Mouse (Mus musculus) heart, embryonic 10.5 days (tissue): ENCODE measurements around the gene E130308A19Rik. TPM values are rescaled to one million over a fixed set of nuclear protein-coding genes. Genes with fewer than 3 reads are reported as not detected.

Source experiments
- DNase-seq: peaks from one replicate; pipeline ENCODE4 v3.0.0-alpha.2; 2017; ENCODE audit warnings: low spot score
- H3K27ac ChIP-seq: fragments of 300-500 bp; sonication (generic); 2 replicates; pipeline ENCODE4 v1.5.1; 2016; ENCODE audit warnings: mild to moderate bottlenecking
- H3K27me3 ChIP-seq: fragments of 300-500 bp; sonication (generic); 2 replicates; pipeline ENCODE4 v1.6.1; 2016; ENCODE audit warnings: mild to moderate bottlenecking; ENCODE audit not compliant: poor library complexity, insufficient read depth, severe bottlenecking
- H3K36me3 ChIP-seq: fragments of 300-500 bp; sonication (generic); 2 replicates; pipeline ENCODE4 v1.6.1; 2016; ENCODE audit warnings: mild to moderate bottlenecking, moderate library complexity
- H3K4me1 ChIP-seq: fragments of 300-500 bp; sonication (generic); 2 replicates; pipeline ENCODE4 v1.6.1; 2016; ENCODE audit warnings: mild to moderate bottlenecking
- H3K4me3 ChIP-seq: fragments of 300-500 bp; sonication (generic); 2 replicates; pipeline ENCODE4 v1.5.1; 2016; ENCODE audit warnings: mild to moderate bottlenecking, moderate library complexity
- H3K9me3 ChIP-seq: fragments of 300-500 bp; sonication (generic); 2 replicates; pipeline ENCODE4 v1.6.1; 2016; ENCODE audit warnings: mild to moderate bottlenecking, moderate library complexity
- WGBS: fragments of 180-500 bp; shearing (Covaris S2); methylation state at CpG from one replicate; pipeline ENCODE4 v1.1.7; 2016; 5-methylcytosine and 5-hydroxymethylcytosine counted together
- polyA plus RNA-seq: library from polyadenylated mRNA; unstranded; fragments of >200 nt; fragmentation: Nextera tagmentation; extraction: Ambion mirVana; gene quantifications from 2 replicates; pipeline ENCODE4 v1.2.1, GENCODE M21; 2016

Gene E130308A19Rik
- polyA plus RNA-seq, 1 experiment from 2014 or later, result 37.3 TPM

- no peak for DNase-seq
- peaks cover 8% of the 10 kb centered on the region; the same call in 1 of the 2 replicates for H3K4me1 ChIP-seq
- WGBS, result 88% methylated on average over 4 of the region's 4 CpGs
- no peaks in the 10 kb centered on the region for H3K27me3 ChIP-seq
- H3K27ac ChIP-seq, result no peak overlapping the region
- H3K4me3 ChIP-seq, result no peak overlapping the region
- 0 out of 2 replicates have a peak, but pooled peaks cover 3% of the 10 kb centered on the region for H3K36me3 ChIP-seq
- no peaks in the 10 kb centered on the region for H3K9me3 ChIP-seq
Observed at GRCm38 (mm10) chr4:59699014-59699792, 73.2 kb downstream of the E130308A19Rik start.

GRCm38 (mm10) chr4:59709321-59709720 lies 83.3 kb downstream of the E130308A19Rik start:
- peaks cover 7% of the 10 kb centered on the region; the same call in 1 of the 2 replicates for H3K4me1 ChIP-seq
- no peak for DNase-seq

GRCm38 (mm10) chr4:59710736-59711389 lies 84.9 kb downstream of the E130308A19Rik start:
- Histone ChIP-seq H3K4me3 (no peak overlapping the region), H3K9me3 (no peaks in the 10 kb centered on the region), H3K27me3 (no peaks in the 10 kb centered on the region), H3K36me3 (no peaks in the 10 kb centered on the region), H3K27ac (no peak overlapping the region), H3K4me1 (peaks cover 10% of the 10 kb centered on the region; the same call in 1 of the 2 replicates)
- 93% methylated on average over 8 of the region's 8 CpGs for WGBS
- DNase-seq, result no peak

More at GRCm38 (mm10) chr4:59709321-59709720, 83.3 kb downstream of the E130308A19Rik start:
- WGBS, result 80% methylated on average over 5 of the region's 5 CpGs
- no peaks in the 10 kb centered on the region for H3K36me3 ChIP-seq
- H3K27me3 ChIP-seq, result no peaks in the 10 kb centered on the region
- no peak overlapping the region for H3K27ac ChIP-seq
- no peaks in the 10 kb centered on the region for H3K9me3 ChIP-seq
- no peak overlapping the region for H3K4me3 ChIP-seq

GRCm38 (mm10) chr4:59712451-59712850 lies 86.4 kb downstream of the E130308A19Rik start:
- WGBS, result 65% methylated on average over 6 of the region's 6 CpGs
- Histone ChIP-seq H3K27ac (no peak overlapping the region), H3K4me3 (no peak overlapping the region), H3K9me3 (no peaks in the 10 kb centered on the region), H3K36me3 (no peaks in the 10 kb centered on the region), H3K4me1 (peaks cover 15% of the 10 kb centered on the region; the same call in 1 of the 2 replicates), H3K27me3 (no peaks in the 10 kb centered on the region)
- DNase-seq, result no peak

- no peak for DNase-seq
- no peak overlapping the region for H3K27ac ChIP-seq
- peaks cover 15% of the 10 kb centered on the region; the same call in 1 of the 2 replicates for H3K4me1 ChIP-seq
- no peak overlapping the region for H3K4me3 ChIP-seq
- no peaks in the 10 kb centered on the region for H3K9me3 ChIP-seq
- H3K36me3 ChIP-seq, result no peaks in the 10 kb centered on the region
- H3K27me3 ChIP-seq, result no peaks in the 10 kb centered on the region
- WGBS, result 77% methylated on average over 2 of the region's 2 CpGs
Observed at GRCm38 (mm10) chr4:59712955-59713354, 86.9 kb downstream of the E130308A19Rik start.

- no peak for DNase-seq
- WGBS, result 66% methylated on average over 6 of the region's 6 CpGs
- Histone ChIP-seq H3K9me3 (no peaks in the 10 kb centered on the region), H3K36me3 (0 out of 2 replicates have a peak, but pooled peaks cover 1% of the 10 kb centered on the region), H3K27ac (no peak overlapping the region), H3K4me1 (peaks cover 15% of the 10 kb centered on the region; the same call in 1 of the 2 replicates), H3K27me3 (no peaks in the 10 kb centered on the region), H3K4me3 (no peak overlapping the region)
Observed at GRCm38 (mm10) chr4:59714472-59714871, 88.5 kb downstream of the E130308A19Rik start.

- Histone ChIP-seq H3K4me1 (peaks cover 15% of the 10 kb centered on the region; the same call in 1 of the 2 replicates), H3K36me3 (peaks cover 6% of the 10 kb centered on the region), H3K27ac (no peak overlapping the region), H3K4me3 (no peak overlapping the region), H3K27me3 (no peaks in the 10 kb centered on the region), H3K9me3 (no peaks in the 10 kb centered on the region)
- DNase-seq, result no peak
- WGBS, result 79% methylated on average over 7 of the region's 7 CpGs
Observed at GRCm38 (mm10) chr4:59714926-59715325, 88.9 kb downstream of the E130308A19Rik start.

- Histone ChIP-seq H3K36me3 (peaks cover 12% of the 10 kb centered on the region), H3K4me1 (peaks cover 15% of the 10 kb centered on the region; the same call in 1 of the 2 replicates), H3K9me3 (no peaks in the 10 kb centered on the region), H3K27ac (no peak overlapping the region), H3K27me3 (no peaks in the 10 kb centered on the region), H3K4me3 (no peak overlapping the region)
- 89% methylated on average over 3 of the region's 3 CpGs for WGBS
- no peak for DNase-seq
Observed at GRCm38 (mm10) chr4:59715531-59715930, 89.5 kb downstream of the E130308A19Rik start.

GRCm38 (mm10) chr4:59717349-59717748 lies 91.3 kb downstream of the E130308A19Rik start:
- Histone ChIP-seq H3K27ac (no peak overlapping the region), H3K27me3 (no peaks in the 10 kb centered on the region), H3K4me1 (peaks cover 15% of the 10 kb centered on the region; the same call in 1 of the 2 replicates), H3K4me3 (no peak overlapping the region), H3K9me3 (no peaks in the 10 kb centered on the region), H3K36me3 (peaks cover 12% of the 10 kb centered on the region)
- no peak for DNase-seq
- 90% methylated on average over 4 of the region's 4 CpGs for WGBS

GRCm38 (mm10) chr4:59718542-59718941 lies 92.5 kb downstream of the E130308A19Rik start:
- Histone ChIP-seq H3K9me3 (no peaks in the 10 kb centered on the region), H3K27ac (no peak overlapping the region), H3K4me1 (peaks cover 14% of the 10 kb centered on the region; the same call in 1 of the 2 replicates), H3K27me3 (no peaks in the 10 kb centered on the region), H3K4me3 (no peak overlapping the region), H3K36me3 (peaks cover 12% of the 10 kb centered on the region)
- no peak for DNase-seq
- 72% methylated on average over 8 of the region's 8 CpGs for WGBS

- Histone ChIP-seq H3K9me3 (no peaks in the 10 kb centered on the region), H3K4me3 (no peak overlapping the region), H3K4me1 (0 out of 2 replicates have a peak, but pooled peaks cover 8% of the 10 kb centered on the region), H3K36me3 (peaks cover 12% of the 10 kb centered on the region), H3K27ac (no peak overlapping the region), H3K27me3 (no peaks in the 10 kb centered on the region)
- no peak for DNase-seq
- 84% methylated on average over 32 of the region's 32 CpGs for whole genome bisulfite sequencing
Observed at GRCm38 (mm10) chr4:59719481-59720355, 93.7 kb downstream of the E130308A19Rik start.

- no peak for DNase-seq
- H3K36me3 ChIP-seq, result peaks cover 12% of the 10 kb centered on the region
- H3K9me3 ChIP-seq, result no peaks in the 10 kb centered on the region
- H3K4me1 ChIP-seq, result 0 out of 2 replicates have a peak, but pooled peaks cover 5% of the 10 kb centered on the region
- no peak overlapping the region for H3K4me3 ChIP-seq
- WGBS, result over 99% methylated on average over 3 of the region's 3 CpGs
- H3K27me3 ChIP-seq, result no peaks in the 10 kb centered on the region
- H3K27ac ChIP-seq, result no peak overlapping the region
Observed at GRCm38 (mm10) chr4:59721811-59722210, 95.8 kb downstream of the E130308A19Rik start.
